Mouse (Mus musculus) cerebellum, adult 2 months (tissue): ENCODE measurements around the gene Ugt1a6b.
"Not testable (repeated sequence)": the region's sequence is repeated elsewhere in the genome, so short reads cannot be mapped to it uniquely, and the experiment has no call there.

ENCODE experiments used
- CTCF ChIP-seq: fragments of 200-500 bp; IDR thresholded peaks from 2 replicates; pipeline ENCODE4 v1.5.1; 2011; ENCODE audit warnings: low read depth, mild to moderate bottlenecking, control low read depth, low read length, moderate library complexity, borderline replicate concordance; ENCODE audit not compliant: insufficient read depth
- POLR2A ChIP-seq: fragments of 200-500 bp; IDR thresholded peaks from 2 replicates; pipeline ENCODE4 v1.6.1; 2011; ENCODE audit warnings: low read length, control low read depth, borderline replicate concordance; ENCODE audit not compliant: insufficient read depth

DNA sequence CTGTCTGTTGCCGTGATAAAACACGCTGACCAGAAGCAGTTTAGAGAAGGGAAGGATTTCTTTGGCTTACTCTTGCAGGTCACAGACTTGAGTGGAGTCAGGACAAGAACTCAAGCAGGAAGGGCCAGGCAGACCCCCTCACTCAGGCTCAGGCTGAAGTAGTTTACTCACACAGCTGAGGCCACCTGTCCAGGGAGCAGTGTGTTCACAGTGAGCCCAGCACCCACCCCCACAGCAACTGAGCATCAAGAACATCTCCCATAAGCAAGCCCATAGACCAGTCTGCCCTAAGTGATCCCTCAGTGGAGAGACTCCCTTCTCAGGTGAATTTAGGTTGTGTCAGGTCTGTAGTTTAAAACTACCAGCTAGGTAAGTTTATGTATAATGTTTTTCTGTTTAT is 6.6 kb downstream of the Ugt1a6b start:
- TF ChIP-seq CTCF, POLR2A: not testable (repeated sequence)
